Mouse (Mus musculus) embryonic facial prominence, embryonic 14.5 days (tissue): ENCODE results near the gene Jpt1. TPM values are rescaled to one million over a fixed set of nuclear protein-coding genes. Genes with fewer than 3 reads are reported as not detected.
A peak's percentile ranks its signal among the peaks of the same experiment; 100 is the strongest.
"Not testable (repeated sequence)": the region's sequence is repeated elsewhere in the genome, so short reads cannot be mapped to it uniquely, and the experiment has no call there.

ENCODE experiments used
- ATAC-seq: fragments of 200-750 bp; cut with Nextera tagmentation; 2 replicates; pipeline ENCODE4 v1.8.0; 2017; ENCODE audit warnings: low read depth, moderate number of reproducible peaks, moderate TSS enrichment
- DNase-seq: peaks from one replicate; pipeline ENCODE4 v3.0.0-alpha.2; 2015; ENCODE audit warnings: low spot score
- H3K27ac ChIP-seq: fragments of 300-500 bp; sonication (generic); replicated peaks from 2 replicates; pipeline ENCODE4 v1.5.1; 2014; ENCODE audit warnings: low read depth, mild to moderate bottlenecking, low read length, moderate library complexity
- H3K27me3 ChIP-seq: fragments of 300-500 bp; sonication (generic); replicated peaks from 2 replicates; pipeline ENCODE4 v1.6.1; 2014; ENCODE audit warnings: low read length; ENCODE audit not compliant: control insufficient read depth, insufficient read depth
- H3K36me3 ChIP-seq: fragments of 300-500 bp; sonication (generic); 2 replicates; pipeline ENCODE4 v1.6.1; 2014; ENCODE audit warnings: low read length, mixed read lengths; ENCODE audit not compliant: control insufficient read depth, insufficient read depth
- H3K4me1 ChIP-seq: fragments of 300-500 bp; sonication (generic); 2 replicates; pipeline ENCODE4 v1.6.1; 2014; ENCODE audit warnings: antibody characterized with exemption, low read length; ENCODE audit not compliant: control insufficient read depth, insufficient read depth
- H3K4me2 ChIP-seq: fragments of 300-500 bp; sonication (generic); 2 replicates; pipeline ENCODE4 v1.6.1; 2014; ENCODE audit warnings: low read depth, mild to moderate bottlenecking, low read length, moderate library complexity, mixed read lengths
- H3K4me3 ChIP-seq: fragments of 300-500 bp; sonication (generic); 2 replicates; pipeline ENCODE4 v1.5.1; 2014; ENCODE audit warnings: low read depth, mild to moderate bottlenecking, low read length
- H3K9ac ChIP-seq: fragments of 300-500 bp; sonication (generic); 2 replicates; pipeline ENCODE4 v1.6.1; 2014; ENCODE audit warnings: low read depth, mild to moderate bottlenecking, low read length, moderate library complexity, mixed read lengths
- H3K9me3 ChIP-seq: fragments of 300-500 bp; sonication (generic); 2 replicates; pipeline ENCODE4 v1.6.1; 2016; ENCODE audit warnings: low read length; ENCODE audit not compliant: control insufficient read depth
- WGBS: fragments of 180-500 bp; shearing (Covaris S2); extraction: QIAGEN DNeasy Blood & Tissue Kit; methylation state at CpG from one replicate; pipeline ENCODE4 v1.1.7; 2014; 5-methylcytosine and 5-hydroxymethylcytosine counted together
- polyA plus RNA-seq: library from polyadenylated mRNA; unstranded; fragments of >200 nt; fragmentation: Nextera tagmentation; extraction: Ambion mirVana; gene quantifications from 2 replicates; pipeline ENCODE4 v1.2.1, GENCODE M21; 2014

Jpt1 gene
- polyA plus RNA-seq, 1 experiment from 2014 or later, result 576 TPM

DNA sequence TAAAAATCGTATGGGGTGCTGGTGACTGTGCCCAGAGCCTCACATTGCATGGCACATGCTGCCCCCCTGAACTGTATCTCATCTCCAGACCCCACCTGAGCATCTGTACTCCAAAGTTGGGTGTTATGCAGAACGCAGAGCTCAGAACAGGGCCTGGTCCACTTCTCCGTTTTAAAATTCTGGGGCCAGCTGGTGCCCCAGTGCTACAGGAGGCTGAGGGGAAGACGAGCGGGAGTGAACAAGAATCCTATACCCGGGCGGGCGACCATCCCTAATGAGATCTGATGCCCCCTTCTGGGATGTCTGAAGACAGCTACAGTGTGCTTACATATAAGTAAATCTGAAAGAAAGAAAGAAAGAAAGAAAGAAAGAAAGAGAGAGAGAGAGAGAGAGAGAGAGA, 53.2 kb downstream of the Jpt1 start:
- Histone ChIP-seq H3K4me3 (no peak overlapping the region), H3K9ac (no peak overlapping the region), H3K36me3 (no peaks in the 10 kb centered on the region), H3K27ac (no peak overlapping the region), H3K27me3 (no peaks in the 10 kb centered on the region), H3K9me3 (no peaks in the 10 kb centered on the region), H3K4me2 (no peak overlapping the region), H3K4me1 (no peaks in the 10 kb centered on the region)
- no peak for ATAC-seq
- 27% methylated on average over 8 of the region's 8 CpGs for WGBS
- no peak for DNase-seq

DNA sequence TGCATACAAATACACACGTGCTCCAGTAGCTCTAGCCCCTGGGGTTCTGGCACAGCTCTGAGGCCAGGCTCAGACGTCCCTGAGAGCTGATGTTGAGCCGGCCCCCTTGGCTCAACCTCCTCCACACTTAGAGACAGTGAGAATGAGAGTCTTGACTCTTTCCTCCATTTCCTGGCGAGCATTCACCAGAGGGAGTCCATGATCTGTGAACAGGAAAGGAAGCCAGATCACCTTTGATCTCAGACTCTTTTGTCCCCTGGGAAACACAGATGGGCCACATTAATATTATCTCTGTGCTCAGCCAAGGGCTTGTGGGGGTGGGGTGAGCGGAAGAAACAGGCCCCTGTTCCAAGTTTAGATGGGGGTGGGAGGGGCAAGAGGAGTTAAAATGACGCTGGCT, 56.8 kb downstream of the Jpt1 start:
- H3K9ac ChIP-seq, result no peak overlapping the region
- no peaks in the 10 kb centered on the region for H3K36me3 ChIP-seq
- no peaks in the 10 kb centered on the region for H3K9me3 ChIP-seq
- H3K4me2 ChIP-seq, result no peak overlapping the region
- WGBS, result 26% methylated on average over 6 of the region's 6 CpGs
- H3K27ac ChIP-seq, result no peak overlapping the region
- DNase-seq (peak; percentile 28), ATAC-seq (no peak)
- H3K27me3 ChIP-seq, result no peaks in the 10 kb centered on the region
- no peak overlapping the region for H3K4me3 ChIP-seq
- H3K4me1 ChIP-seq, result no peaks in the 10 kb centered on the region

DNA sequence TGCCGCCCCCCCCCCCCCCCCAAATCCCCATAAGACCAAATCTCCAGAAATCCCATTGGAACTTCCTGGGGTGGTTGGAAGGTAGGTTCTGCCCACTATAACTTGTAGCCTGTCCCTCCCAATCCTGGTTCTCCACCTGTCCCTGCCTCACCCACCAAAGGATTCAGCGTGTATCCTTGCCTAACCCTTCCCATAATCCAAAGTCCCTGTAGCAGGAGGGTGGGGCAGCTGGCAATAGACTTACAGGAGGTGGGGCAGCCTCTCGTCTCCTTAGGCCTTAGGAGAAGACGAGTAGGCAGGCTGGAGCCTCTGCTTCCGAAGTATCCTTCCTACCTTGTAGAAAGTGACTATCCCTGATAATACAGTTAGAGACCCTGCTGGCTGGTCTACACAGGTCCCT, 58.0 kb downstream of the Jpt1 start:
- no peak for ATAC-seq
- Histone ChIP-seq H3K9ac (no peak overlapping the region), H3K36me3 (no peaks in the 10 kb centered on the region), H3K27me3 (no peaks in the 10 kb centered on the region), H3K4me1 (no peaks in the 10 kb centered on the region), H3K4me3 (no peak overlapping the region), H3K9me3 (no peaks in the 10 kb centered on the region), H3K27ac (no peak overlapping the region), H3K4me2 (no peak overlapping the region)
- DNase-seq, result no peak
- WGBS, result 88% methylated on average over 5 of the region's 5 CpGs

DNA sequence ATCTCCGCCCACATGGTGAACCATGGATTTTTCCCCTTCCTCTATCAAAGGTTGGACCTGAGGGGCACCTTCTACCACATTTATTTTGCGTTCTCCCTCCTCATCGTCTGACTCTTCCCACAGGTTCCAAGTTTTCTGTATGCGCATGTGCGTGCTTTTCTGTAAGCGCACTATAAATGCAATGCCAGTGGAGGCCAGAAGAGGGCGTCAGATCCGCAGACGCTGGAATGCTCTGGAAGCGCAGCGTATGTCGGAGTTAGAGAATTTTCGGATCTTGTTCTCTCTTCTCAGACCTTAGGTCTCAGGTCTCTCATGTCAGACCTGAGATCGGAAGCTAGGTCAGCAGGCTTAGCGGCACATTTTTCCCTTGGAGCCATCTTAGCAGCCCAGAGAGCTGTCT, 58.6 kb downstream of the Jpt1 start:
- 90% methylated on average over 15 of the region's 15 CpGs for WGBS
- H3K9ac ChIP-seq, result no peak overlapping the region
- ATAC-seq, result no peak

DNA sequence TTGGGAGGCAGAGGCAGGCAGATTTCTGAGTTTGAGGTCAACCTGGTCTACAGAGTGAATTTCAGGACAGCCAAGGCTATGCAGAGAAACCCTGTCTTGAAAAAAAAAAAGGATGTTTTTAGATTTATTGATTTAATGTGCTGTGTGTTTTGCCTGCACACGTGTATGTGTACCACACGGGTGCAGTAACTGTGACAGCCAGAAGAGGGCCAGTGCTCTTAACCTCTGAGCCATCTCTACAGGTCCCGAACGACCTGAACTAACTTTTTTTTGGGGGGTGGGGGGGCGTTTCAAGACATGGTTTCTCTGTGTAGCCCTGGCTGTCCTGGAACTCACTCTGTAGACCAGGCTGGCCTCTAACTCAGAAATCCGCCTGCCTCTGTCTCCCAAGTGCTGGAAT, 59.4 kb downstream of the Jpt1 start:
- WGBS, result 89% methylated on average over 6 of the region's 6 CpGs
- not testable (repeated sequence) for H3K27ac ChIP-seq

More for the DNA sequence above, 58.6 kb downstream of the Jpt1 start:
- Histone ChIP-seq H3K9me3 (no peaks in the 10 kb centered on the region), H3K4me2 (no peak overlapping the region), H3K27ac (no peak overlapping the region), H3K4me1 (no peaks in the 10 kb centered on the region), H3K27me3 (no peaks in the 10 kb centered on the region), H3K36me3 (no peaks in the 10 kb centered on the region), H3K4me3 (no peak overlapping the region)
- no peak for DNase-seq

DNA sequence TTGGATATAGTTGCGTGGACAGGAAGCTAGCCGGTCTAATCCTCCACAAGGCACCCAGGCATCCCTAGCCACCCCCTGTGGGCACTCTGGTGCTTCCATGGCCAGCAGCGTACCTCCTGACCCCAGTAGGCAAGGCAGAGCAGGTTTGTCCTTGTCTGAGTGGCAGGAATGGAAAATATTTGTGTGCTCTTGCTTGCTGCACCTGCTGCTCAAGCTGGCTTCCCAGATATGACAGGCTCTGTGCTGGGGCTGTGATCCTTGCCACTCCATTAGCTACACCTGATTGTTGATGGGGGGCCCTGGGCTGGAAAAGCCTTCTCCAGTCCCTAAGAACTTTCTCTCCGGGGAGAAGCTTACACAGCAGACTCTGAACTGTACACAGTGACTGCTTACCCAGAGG, 60.9 kb downstream of the Jpt1 start:
- WGBS, result 56% methylated on average over 4 of the region's 4 CpGs
- H3K9me3 ChIP-seq, result no peaks in the 10 kb centered on the region
- no peak for ATAC-seq
- H3K27ac ChIP-seq, result no peak overlapping the region
- no peak overlapping the region for H3K4me3 ChIP-seq
- no peak for DNase-seq
- no peaks in the 10 kb centered on the region for H3K27me3 ChIP-seq
- no peak overlapping the region for H3K4me2 ChIP-seq
- H3K9ac ChIP-seq, result no peak overlapping the region
- H3K4me1 ChIP-seq, result no peaks in the 10 kb centered on the region
- no peaks in the 10 kb centered on the region for H3K36me3 ChIP-seq

More for the DNA sequence above, 59.4 kb downstream of the Jpt1 start:
- not testable (repeated sequence) for DNase-seq, H3K36me3 ChIP-seq, H3K27me3 ChIP-seq, ATAC-seq, H3K4me2 ChIP-seq, H3K4me1 ChIP-seq, H3K9me3 ChIP-seq, H3K4me3 ChIP-seq, H3K9ac ChIP-seq

DNA sequence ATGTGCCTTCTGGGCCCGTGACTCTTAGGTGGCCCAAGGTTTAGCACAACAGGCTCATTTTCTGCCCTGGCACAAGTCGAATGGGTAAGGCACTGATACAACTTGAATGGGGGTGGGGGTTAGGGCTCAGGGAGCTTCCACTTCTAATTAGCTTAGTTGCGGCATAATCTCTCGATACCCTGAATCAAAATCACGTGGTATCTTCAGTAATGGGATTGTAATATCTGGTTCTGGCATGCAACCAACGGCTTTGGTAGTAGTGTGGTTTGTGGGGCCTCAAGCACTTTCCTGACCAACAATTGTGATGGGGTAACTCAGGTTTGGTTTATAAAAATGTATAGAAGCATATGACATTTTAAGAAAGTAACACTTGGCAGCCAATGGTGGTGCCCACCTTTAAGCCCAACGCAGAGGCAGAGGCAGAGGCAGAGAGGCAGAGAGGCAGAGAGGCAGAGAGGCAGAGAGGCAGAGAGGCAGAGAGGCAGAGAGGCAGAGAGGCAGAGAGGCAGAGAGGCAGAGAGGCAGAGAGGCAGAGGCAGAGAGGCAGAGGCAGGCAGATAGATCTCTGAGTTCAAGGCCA, 61.8 kb downstream of the Jpt1 start:
- no peak overlapping the region for H3K4me3 ChIP-seq
- no peak for DNase-seq
- H3K36me3 ChIP-seq, result no peaks in the 10 kb centered on the region
- no peak for ATAC-seq
- 74% methylated on average over 7 of the region's 7 CpGs for WGBS
- no peaks in the 10 kb centered on the region for H3K27me3 ChIP-seq
- no peak overlapping the region for H3K4me2 ChIP-seq
- H3K27ac ChIP-seq, result no peak overlapping the region
- H3K9ac ChIP-seq, result no peak overlapping the region
- no peaks in the 10 kb centered on the region for H3K4me1 ChIP-seq
- H3K9me3 ChIP-seq, result no peaks in the 10 kb centered on the region

DNA sequence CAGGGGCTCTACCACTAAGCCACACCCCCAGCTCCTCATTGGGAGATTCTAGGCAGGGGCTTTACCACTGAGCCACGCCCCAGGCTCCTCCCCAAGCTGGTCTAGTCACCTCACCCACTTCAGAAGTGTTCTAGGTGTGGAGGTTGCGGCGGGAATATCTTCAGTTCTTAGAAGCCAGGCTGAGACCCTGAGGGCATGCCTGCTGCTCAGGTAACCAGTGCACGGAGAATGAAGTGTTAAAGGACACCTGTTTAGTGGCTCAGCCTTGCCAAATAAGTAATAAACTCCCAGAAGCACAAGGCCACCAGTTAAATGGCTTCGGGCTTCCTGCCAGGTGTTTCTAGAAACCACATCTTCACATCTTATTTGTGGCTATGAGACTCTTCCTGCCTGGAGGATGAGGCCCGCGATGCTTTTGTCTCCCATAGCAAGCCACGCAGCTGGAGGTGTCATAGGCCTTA, 62.4 kb downstream of the Jpt1 start:
- no peak overlapping the region for H3K4me2 ChIP-seq
- ATAC-seq (no peak), DNase-seq (peak; percentile 27)
- no peaks in the 10 kb centered on the region for H3K4me1 ChIP-seq
- H3K4me3 ChIP-seq, result no peak overlapping the region
- H3K27me3 ChIP-seq, result no peaks in the 10 kb centered on the region
- no peaks in the 10 kb centered on the region for H3K9me3 ChIP-seq
- no peak overlapping the region for H3K27ac ChIP-seq
- H3K36me3 ChIP-seq, result no peaks in the 10 kb centered on the region
- no peak overlapping the region for H3K9ac ChIP-seq
- 75% methylated on average over 8 of the region's 8 CpGs for WGBS

DNA sequence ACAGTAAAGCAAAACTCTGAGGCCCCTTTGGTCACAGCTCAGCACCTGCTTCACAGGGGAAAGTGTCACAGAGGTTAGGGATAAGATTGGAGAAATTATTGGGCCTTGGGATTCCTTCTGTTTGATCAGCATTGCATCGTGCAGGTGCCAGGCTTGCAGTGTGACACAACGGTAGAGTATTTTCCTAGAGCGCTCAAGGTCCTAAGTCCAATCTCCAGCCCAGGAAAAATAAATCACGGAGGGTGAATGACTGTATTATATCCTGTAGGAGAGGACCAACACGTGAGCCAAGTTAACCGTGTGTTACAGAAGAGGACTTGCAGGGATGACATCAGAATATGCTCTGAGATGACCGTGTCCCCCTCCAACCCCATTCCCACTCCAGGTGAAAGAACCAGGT, 64.0 kb downstream of the Jpt1 start:
- Histone ChIP-seq H3K27ac (no peak overlapping the region), H3K36me3 (no peaks in the 10 kb centered on the region), H3K4me3 (no peak overlapping the region), H3K27me3 (no peaks in the 10 kb centered on the region), H3K4me1 (no peaks in the 10 kb centered on the region), H3K9me3 (no peaks in the 10 kb centered on the region), H3K9ac (no peak overlapping the region), H3K4me2 (no peak overlapping the region)
- 89% methylated on average over 7 of the region's 7 CpGs for WGBS
- no peak for DNase-seq
- no peak for ATAC-seq
